8 mouse cellular contexts compared by ENCODE assay signal in genomic region chr11:48818346-48818745, GRCm38 (mm10). TPM values are rescaled to one million over a fixed set of nuclear protein-coding genes. Genes with fewer than 3 reads are reported as not detected.
DNase-seq lines count a peak whose midpoint lies in the region; ATAC-seq lines count a peak whose summit lies in the region.

No protein-coding gene starts in this region.

- peak overlapping the region; percentile 94 for H3K9ac ChIP-seq in lung, embryonic 15.5 days

- DNase-seq in MEL-GATA-1-ER (ENCODE audit: extremely low read depth, low read depth): peak; percentile 87
- peak; percentile 91 for DNase-seq in cerebellum, adult 8-10 months
- DNase-seq in hindbrain, embryonic 10.5 days (ENCODE audit: low spot score): peak; percentile 84
- peak; percentile 95 for DNase-seq in layer of hippocampus, adult 9-10 months (ENCODE audit: low spot score)
- DNase-seq in ovary, postnatal 10 days (ENCODE audit: low spot score): peak; percentile 58
- peak; percentile 97 for DNase-seq in thymus, postnatal 0 days (ENCODE audit: low spot score)

- peak; percentile 45 for ATAC-seq in frontal cortex, adult (ENCODE audit: low TSS enrichment)
- no peak for ATAC-seq in lung, embryonic 15.5 days (ENCODE audit: borderline replicate concordance, extremely low read depth, low FRiP score, low TSS enrichment)

- H3K27me3 ChIP-seq in hindbrain, embryonic 10.5 days (ENCODE audit: insufficient read depth, poor library complexity, severe bottlenecking): no peaks in the 10 kb centered on the region
- H3K27me3 ChIP-seq in lung, embryonic 15.5 days: no peaks in the 10 kb centered on the region

- 1% methylated on average over 16 of the region's 16 CpGs for WGBS in hindbrain, embryonic 10.5 days
- WGBS in lung, embryonic 15.5 days: 0% methylated on average over 16 of the region's 16 CpGs

- peak overlapping the region; percentile 95; the same call in 1 of the 2 replicates for H3K27ac ChIP-seq in hindbrain, embryonic 10.5 days
- no peak overlapping the region for H3K27ac ChIP-seq in lung, embryonic 15.5 days

- H3K9me3 ChIP-seq in hindbrain, embryonic 10.5 days: no peaks in the 10 kb centered on the region
- H3K9me3 ChIP-seq in lung, embryonic 15.5 days: no peaks in the 10 kb centered on the region

- peaks cover 18% of the 10 kb centered on the region for H3K4me1 ChIP-seq in hindbrain, embryonic 10.5 days (replicated peaks)
- peaks cover 26% of the 10 kb centered on the region for H3K4me1 ChIP-seq in lung, embryonic 15.5 days

- H3K4me3 ChIP-seq in hindbrain, embryonic 10.5 days: peak overlapping the region; percentile 88
- H3K4me3 ChIP-seq in lung, embryonic 15.5 days: peak overlapping the region; percentile 82

- H3K36me3 ChIP-seq in hindbrain, embryonic 10.5 days: peaks cover 22% of the 10 kb centered on the region
- H3K36me3 ChIP-seq in lung, embryonic 15.5 days: peaks cover 2% of the 10 kb centered on the region; the same call in 1 of the 2 replicates

- peak overlapping the region; percentile 77 for H3K4me2 ChIP-seq in lung, embryonic 15.5 days

RNA-seq across cellular contexts. Expression of gene Trim41, which starts 1.2 kb away (rescaled TPM):
- 4.5 and 5.1 TPM in 2 replicates for polyA plus RNA-seq in hindbrain, embryonic 10.5 days (2016; fragmentation: Nextera tagmentation; extraction: Ambion mirVana)
- polyA plus RNA-seq in lung, embryonic 15.5 days (2015; fragmentation: Nextera tagmentation; extraction: Ambion mirVana): 5.4 and 5.7 TPM in 2 replicates
- polyA plus RNA-seq in thymus, postnatal 0 days (2015; fragmentation: Nextera tagmentation; extraction: Ambion mirVana): 3.5 and 5.5 TPM in 2 replicates

RNA-seq across cellular contexts. Expression of gene Trim7, which starts 7.6 kb away (rescaled TPM):
- 0.26 and 0.30 TPM in 2 replicates for polyA plus RNA-seq in hindbrain, embryonic 10.5 days (2016; fragmentation: Nextera tagmentation; extraction: Ambion mirVana)
- polyA plus RNA-seq in lung, embryonic 15.5 days (2015; fragmentation: Nextera tagmentation; extraction: Ambion mirVana): 0.54 and 1.1 TPM in 2 replicates
- 1.1 and 2.1 TPM in 2 replicates for polyA plus RNA-seq in thymus, postnatal 0 days (2015; fragmentation: Nextera tagmentation; extraction: Ambion mirVana)

RNA-seq across cellular contexts. Expression of gene Gm12184, which starts 8.1 kb away (rescaled TPM):
- 3.5 and 4.7 TPM in 2 replicates for polyA plus RNA-seq in hindbrain, embryonic 10.5 days (2016; fragmentation: Nextera tagmentation; extraction: Ambion mirVana)
- 3.0 and 8.2 TPM in 2 replicates for polyA plus RNA-seq in lung, embryonic 15.5 days (2015; fragmentation: Nextera tagmentation; extraction: Ambion mirVana)
- polyA plus RNA-seq in thymus, postnatal 0 days (2015; fragmentation: Nextera tagmentation; extraction: Ambion mirVana): 7.6 and 8.8 TPM in 2 replicates

RNA-seq across cellular contexts. Expression of gene Rack1, which starts 18.2 kb away (rescaled TPM):
- 672 and 778 TPM in 2 replicates for polyA plus RNA-seq in hindbrain, embryonic 10.5 days (2016; fragmentation: Nextera tagmentation; extraction: Ambion mirVana)
- 699 and 713 TPM in 2 replicates for polyA plus RNA-seq in lung, embryonic 15.5 days (2015; fragmentation: Nextera tagmentation; extraction: Ambion mirVana)
- polyA plus RNA-seq in thymus, postnatal 0 days (2015; fragmentation: Nextera tagmentation; extraction: Ambion mirVana): 988 and 1,015 TPM in 2 replicates

RNA-seq across cellular contexts. Expression of gene Irgm1, which starts 53.1 kb away (rescaled TPM):
- 1.8 and 2.4 TPM in 2 replicates for polyA plus RNA-seq in hindbrain, embryonic 10.5 days (2016; fragmentation: Nextera tagmentation; extraction: Ambion mirVana)
- 9.6 and 11.8 TPM in 2 replicates for polyA plus RNA-seq in lung, embryonic 15.5 days (2015; fragmentation: Nextera tagmentation; extraction: Ambion mirVana)
- 57.1 and 61.0 TPM in 2 replicates for polyA plus RNA-seq in thymus, postnatal 0 days (2015; fragmentation: Nextera tagmentation; extraction: Ambion mirVana)
